Mouse (Mus musculus): Measurements from ENCODE around the gene Pcnp.

DNA sequence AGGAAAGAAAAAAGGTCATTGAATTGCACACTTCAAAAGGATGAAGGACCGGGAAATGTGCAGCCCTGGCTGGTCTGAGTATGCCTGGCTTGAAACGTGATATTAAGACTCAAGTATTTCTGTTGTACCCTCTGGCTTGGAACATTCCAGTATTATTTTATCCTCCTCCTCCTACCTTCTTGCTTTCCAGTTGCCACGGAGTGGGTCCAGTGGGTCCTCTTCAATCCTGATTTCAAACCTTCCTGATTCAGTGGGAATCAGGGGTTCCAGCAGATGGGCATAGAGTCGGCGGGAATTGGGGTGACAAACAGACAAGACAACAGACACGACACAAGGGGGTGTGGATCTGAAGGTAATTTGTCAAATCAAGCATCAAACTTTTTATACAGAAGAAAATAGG lies 43.0 kb upstream of the Pcnp start:
- TF ChIP-seq EP300 (optimal IDR thresholded peaks at IDR 0.05) (no peak), CTCF (IDR thresholded peaks at IDR 0.05; ENCODE audit: low read depth) (no peak)
